Mouse (Mus musculus) lung, adult 2 months (tissue): ENCODE measurements around the gene Reep1.

Experiments used
- CTCF ChIP-seq: fragments of 200-500 bp; IDR thresholded peaks from 2 replicates; pipeline ENCODE4 v1.5.1; 2011; ENCODE audit warnings: mild to moderate bottlenecking, low read length, control low read depth; ENCODE audit not compliant: insufficient read depth
- POLR2A ChIP-seq: fragments of 200-500 bp; IDR thresholded peaks from 2 replicates; pipeline ENCODE4 v1.6.1; 2011; ENCODE audit warnings: low read depth, mild to moderate bottlenecking, control low read depth, low read length, borderline replicate concordance; ENCODE audit errors: extremely low read depth

DNA sequence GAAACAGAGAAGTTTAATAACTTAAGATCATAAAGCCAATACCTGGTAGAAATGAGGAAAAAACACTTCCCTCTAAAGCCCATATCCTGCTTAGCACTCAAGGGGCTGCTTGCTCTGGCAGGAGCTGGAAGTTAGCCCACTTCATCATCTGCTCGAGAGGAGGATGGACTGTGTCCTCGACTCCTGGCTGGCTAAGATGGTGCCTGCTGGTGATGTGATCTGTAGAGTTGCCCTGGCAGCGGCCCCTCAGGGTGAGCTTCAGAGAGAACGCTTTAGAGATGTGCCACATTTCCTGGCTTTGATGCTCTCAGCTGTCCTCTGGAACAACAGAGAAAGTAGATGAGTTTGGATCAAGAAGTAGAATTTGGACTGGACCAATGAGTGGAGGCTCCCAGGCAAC, 31.2 kb downstream of the Reep1 start:
- TF ChIP-seq POLR2A (no peak), CTCF (no peak)
